Mouse (Mus musculus): ENCODE results near the gene Speg.

Gene Speg

GRCm38 (mm10) chr1:75374950-75375936, at the start of gene Speg:
TSS of gene Speg (plus strand) at chr1:75375297.
- DNase-seq (ENCODE audit: low read depth, low spot score) = no peak

GRCm38 (mm10) chr1:75327461-75327860, 47.6 kb upstream of the Speg start:
- DNase-seq (ENCODE audit: low read depth, low spot score) = no peak

- DNase-seq (ENCODE audit: low read depth, low spot score) = no peak
Measured at GRCm38 (mm10) chr1:75331271-75331670, 43.8 kb upstream of the Speg start.

GRCm38 (mm10) chr1:75336461-75336860, 38.6 kb upstream of the Speg start:
- no peak for DNase-seq (ENCODE audit: low read depth, low spot score)

- DNase-seq (ENCODE audit: low read depth, low spot score) = no peak
Measured at GRCm38 (mm10) chr1:75337097-75337496, 38.0 kb upstream of the Speg start.

- no peak for DNase-seq (ENCODE audit: low read depth, low spot score)
Measured at GRCm38 (mm10) chr1:75338091-75338694, 36.9 kb upstream of the Speg start.

GRCm38 (mm10) chr1:75339337-75339736, 35.8 kb upstream of the Speg start:
- DNase-seq (ENCODE audit: low read depth, low spot score) = no peak

- DNase-seq (ENCODE audit: low read depth, low spot score) = no peak
Measured at GRCm38 (mm10) chr1:75340519-75340918, 34.6 kb upstream of the Speg start.

- peak; percentile 44 for DNase-seq (ENCODE audit: low read depth, low spot score)
Measured at GRCm38 (mm10) chr1:75342874-75343416, 32.2 kb upstream of the Speg start.

- DNase-seq (ENCODE audit: low read depth, low spot score) = no peak
Measured at GRCm38 (mm10) chr1:75344291-75345035, 30.6 kb upstream of the Speg start.

GRCm38 (mm10) chr1:75345036-75345935, 29.8 kb upstream of the Speg start:
- DNase-seq (ENCODE audit: low read depth, low spot score) = no peak

GRCm38 (mm10) chr1:75347279-75347678, 27.8 kb upstream of the Speg start:
- no peak for DNase-seq (ENCODE audit: low read depth, low spot score)

GRCm38 (mm10) chr1:75349275-75349674, 25.8 kb upstream of the Speg start:
- no peak for DNase-seq (ENCODE audit: low read depth, low spot score)

- DNase-seq (ENCODE audit: low read depth, low spot score) = no peak
Measured at GRCm38 (mm10) chr1:75357261-75357660, 17.8 kb upstream of the Speg start.

- DNase-seq (ENCODE audit: low read depth, low spot score) = no peak
Measured at GRCm38 (mm10) chr1:75358009-75358408, 17.1 kb upstream of the Speg start.

GRCm38 (mm10) chr1:75359346-75359745, 15.8 kb upstream of the Speg start:
- DNase-seq (ENCODE audit: low read depth, low spot score) = no peak

- no peak for DNase-seq (ENCODE audit: low read depth, low spot score)
Measured at GRCm38 (mm10) chr1:75360112-75361031, 14.7 kb upstream of the Speg start, which contains the start of gene Des. TSS of gene Des (plus strand) at chr1:75360329.

- DNase-seq (ENCODE audit: low read depth, low spot score) = no peak
Measured at GRCm38 (mm10) chr1:75361123-75361522, 14.0 kb upstream of the Speg start.

GRCm38 (mm10) chr1:75361750-75362149, 13.3 kb upstream of the Speg start:
- DNase-seq (ENCODE audit: low read depth, low spot score) = no peak

GRCm38 (mm10) chr1:75363868-75364267, 11.2 kb upstream of the Speg start:
- no peak for DNase-seq (ENCODE audit: low read depth, low spot score)

All from retina, adult 2 months (tissue).